Mouse (Mus musculus) CH12.LX (cell line): ENCODE measurements at regions not wholly inside any gene's neighbourhood (a gene's known extent, or its start where the extent isn't known, plus 50 kb on each side); places are given as distances from the start of the nearest gene placed in this dataset.

ENCODE experiments used
- DNase-seq: peaks from one replicate; pipeline ENCODE4 v3.0.0-alpha.2; 2013; ENCODE audit errors: extremely low read depth
- H3K27ac ChIP-seq: 2 replicates; pipeline ENCODE4 v1.5.1; 2012; ENCODE audit warnings: low read depth, mild to moderate bottlenecking, control low read depth, moderate library complexity; ENCODE audit not compliant: insufficient read depth
- H3K27me3 ChIP-seq: replicated peaks from 2 replicates; pipeline ENCODE3; 2012; ENCODE audit warnings: inconsistent platforms
- H3K36me3 ChIP-seq, 2 experiments: replicated peaks in 1 of 2; 2 replicates each; pipeline versions ENCODE3 to v1.6.1; 2012; ENCODE audit warnings: inconsistent platforms in 1 of 2, low read length in 1 of 2, mild to moderate bottlenecking in 1 of 2, mixed read lengths in 1 of 2, moderate library complexity in 1 of 2; ENCODE audit not compliant: control insufficient read depth in 1 of 2, insufficient read depth in 1 of 2
- H3K4me1 ChIP-seq, 2 experiments: 2 replicates each; pipeline ENCODE4 v1.6.1; 2012; ENCODE audit warnings: inconsistent platforms in 1 of 2, moderate library complexity in 1 of 2; ENCODE audit not compliant: insufficient read depth in 2 of 2, control insufficient read depth in 1 of 2
- H3K4me2 ChIP-seq: 2 replicates; pipeline ENCODE4 v1.6.1; 2012; ENCODE audit warnings: low read depth, mild to moderate bottlenecking, control low read depth; ENCODE audit not compliant: poor library complexity, insufficient read depth, severe bottlenecking
- H3K4me3 ChIP-seq, 3 experiments: fragments of 150-350 bp in 1 of 3; sonication (generic) in 1 of 3; replicated peaks in 1 of 3; 2 replicates each; pipeline versions ENCODE3 to v1.5.1; 2011 to 2012; ENCODE audit warnings: low read depth in 2 of 3, low read length in 2 of 3, mild to moderate bottlenecking in 2 of 3, moderate library complexity in 2 of 3, control low read depth in 1 of 3, improper control_type of control experiment in 1 of 3, inconsistent platforms in 1 of 3, mixed read lengths in 1 of 3; ENCODE audit not compliant: poor library complexity in 1 of 3
- H3K79me2 ChIP-seq: replicated peaks from 2 replicates; pipeline ENCODE4 v1.6.1; 2012; ENCODE audit warnings: mild to moderate bottlenecking, moderate library complexity; ENCODE audit not compliant: control insufficient read depth, poor library complexity, insufficient read depth, severe bottlenecking; ENCODE audit errors: extremely low read depth
- H3K9ac ChIP-seq: 2 replicates; pipeline ENCODE4 v1.6.1; 2012; ENCODE audit warnings: low read depth, mild to moderate bottlenecking, control low read depth, moderate library complexity; ENCODE audit not compliant: insufficient read depth
- H3K9me3 ChIP-seq: replicated peaks from 2 replicates; pipeline ENCODE3; 2012; ENCODE audit warnings: low read length, inconsistent platforms, mixed read lengths
- BHLHE40 ChIP-seq: IDR thresholded peaks from 2 replicates; pipeline ENCODE4 v1.6.1; 2011; ENCODE audit warnings: mild to moderate bottlenecking, low read depth, low read length, improper control_type of control experiment
- CHD2 ChIP-seq: IDR thresholded peaks from 2 replicates; pipeline ENCODE4 v1.6.1; 2011; ENCODE audit warnings: low read length, improper control_type of control experiment
- CTCF ChIP-seq, 2 experiments: IDR thresholded peaks in 1 of 2; conservative IDR thresholded peaks in 1 of 2; 2 replicates each; pipeline ENCODE4 v1.5.1; 2011 to 2012; ENCODE audit warnings: low read depth in 2 of 2, low read length in 2 of 2, improper control_type of control experiment in 1 of 2, inconsistent platforms in 1 of 2, mild to moderate bottlenecking in 1 of 2, moderate library complexity in 1 of 2
- ELF1 ChIP-seq: IDR thresholded peaks from 2 replicates; pipeline ENCODE4 v1.6.1; 2014; ENCODE audit warnings: low read depth, mild to moderate bottlenecking, inconsistent platforms, low read length, improper control_type of control experiment
- EP300 ChIP-seq: IDR thresholded peaks from 2 replicates; pipeline ENCODE4 v1.6.1; 2011; ENCODE audit warnings: low read length, improper control_type of control experiment
- ETS1 ChIP-seq: conservative IDR thresholded peaks from 2 replicates; pipeline ENCODE4 v1.6.1; 2012; ENCODE audit warnings: low read depth, mild to moderate bottlenecking, inconsistent platforms, low read length, improper control_type of control experiment, moderate library complexity
- HCFC1 ChIP-seq: IDR thresholded peaks from 2 replicates; pipeline ENCODE4 v1.6.1; 2012; ENCODE audit warnings: low read depth, mild to moderate bottlenecking, inconsistent platforms, low read length, improper control_type of control experiment
- KAT2A ChIP-seq: IDR thresholded peaks from 2 replicates; pipeline ENCODE4 v1.6.1; 2012; ENCODE audit warnings: low read length, improper control_type of control experiment, inconsistent platforms; ENCODE audit not compliant: insufficient replicate concordance
- MAZ ChIP-seq: IDR thresholded peaks from 2 replicates; pipeline ENCODE4 v1.6.1; 2012; ENCODE audit warnings: low read depth, mild to moderate bottlenecking, inconsistent platforms, low read length, improper control_type of control experiment, moderate library complexity
- MXI1 ChIP-seq: IDR thresholded peaks from 2 replicates; pipeline ENCODE4 v1.6.1; 2011; ENCODE audit warnings: mild to moderate bottlenecking, low read depth, low read length, improper control_type of control experiment
- NRF1 ChIP-seq: IDR thresholded peaks from 2 replicates; pipeline ENCODE4 v1.6.1; 2014; ENCODE audit warnings: low read depth, mild to moderate bottlenecking, inconsistent platforms, low read length, improper control_type of control experiment, moderate library complexity
- POLR2AphosphoS2 ChIP-seq: IDR thresholded peaks from 2 replicates; pipeline ENCODE4 v1.6.1; 2011; ENCODE audit warnings: low read depth, low read length, improper control_type of control experiment
- SIN3A ChIP-seq: IDR thresholded peaks from 2 replicates; pipeline ENCODE4 v1.6.1; 2012; ENCODE audit warnings: low read length, improper control_type of control experiment, inconsistent platforms
- SMC3 ChIP-seq: IDR thresholded peaks from 2 replicates; pipeline ENCODE4 v1.6.1; 2011; ENCODE audit warnings: low read depth, low read length, improper control_type of control experiment
- TCF12 ChIP-seq: IDR thresholded peaks from 2 replicates; pipeline ENCODE4 v1.6.1; 2014; ENCODE audit warnings: low read depth, mild to moderate bottlenecking, inconsistent platforms, low read length, improper control_type of control experiment
- UBTF ChIP-seq: IDR thresholded peaks from 2 replicates; pipeline ENCODE4 v1.6.1; 2012; ENCODE audit warnings: low read depth, mild to moderate bottlenecking, inconsistent platforms, low read length, improper control_type of control experiment, moderate library complexity
- USF1 ChIP-seq: IDR thresholded peaks from 2 replicates; pipeline ENCODE4 v1.6.1; 2014; ENCODE audit warnings: low read depth, mild to moderate bottlenecking, inconsistent platforms, low read length, improper control_type of control experiment
- ZC3H11A ChIP-seq: IDR thresholded peaks from 2 replicates; pipeline ENCODE4 v1.6.1; 2012; ENCODE audit warnings: low read depth, mild to moderate bottlenecking, inconsistent platforms, low read length, improper control_type of control experiment
- ZKSCAN1 ChIP-seq: IDR thresholded peaks from 2 replicates; pipeline ENCODE4 v1.6.1; 2012; ENCODE audit warnings: low read depth, inconsistent platforms, low read length, improper control_type of control experiment, borderline replicate concordance
- ZMIZ1 ChIP-seq: IDR thresholded peaks from 2 replicates; pipeline ENCODE4 v1.6.1; 2012; ENCODE audit warnings: low read depth, mild to moderate bottlenecking, inconsistent platforms, low read length, improper control_type of control experiment
- ZNF384 ChIP-seq: IDR thresholded peaks from 2 replicates; pipeline ENCODE4 v1.6.1; 2012; ENCODE audit warnings: low read depth, low read length, improper control_type of control experiment, inconsistent platforms
- dilution Hi-C: fragments of 300-500 bp; cut with MboI; formaldehyde crosslinking; loops from 2 replicates; pipeline ENCODE4 v1.14.3; 2020; ENCODE audit warnings: low sequenced_read_pairs; ENCODE audit not compliant: extremely low pct_unique_long_range_greater_than_20kb, extremely low pct_ligation_motif_present
- in situ Hi-C: fragments of 300-500 bp; cut with MboI; formaldehyde crosslinking; loops from 3 replicates; pipeline ENCODE4 v1.14.3; 2019; ENCODE audit warnings: low sequenced_read_pairs, low pct_ligation_motif_present, low pct_unique_long_range_greater_than_20kb, mixed read lengths

GRCm38 (mm10) chr3:38055627-38056026 is 331.3 kb upstream of the Gm5148 start:
- H3K4me2 ChIP-seq = no peak overlapping the region
- no peak for DNase-seq
- no peak overlapping the region for H3K4me3 ChIP-seq
- no peaks in the 10 kb centered on the region for H3K79me2 ChIP-seq
- no peak overlapping the region for H3K9ac ChIP-seq
- no peaks in the 10 kb centered on the region for H3K27me3 ChIP-seq
- no peak overlapping the region for H3K27ac ChIP-seq
- dilution Hi-C loops = no loop called here
- H3K9me3 ChIP-seq = no peaks in the 10 kb centered on the region
- in situ Hi-C loops = no loop called here
- no peaks in the 10 kb centered on the region for H3K4me1 ChIP-seq
- no peaks in the 10 kb centered on the region for H3K36me3 ChIP-seq
- TF ChIP-seq CHD2 (no peak), NRF1 (no peak), ELF1 (no peak), TCF12 (no peak), SIN3A (no peak), ETS1 (no peak), ZC3H11A (no peak), SMC3 (no peak), ZKSCAN1 (no peak), EP300 (no peak), CTCF (conservative IDR thresholded peaks at IDR 0.05 in 1 of 2, IDR thresholded peaks at IDR 0.05 in 1 of 2; ENCODE audit: low read depth in 2 of 2, low read length in 2 of 2) (no peak), KAT2A (no peak), ZNF384 (no peak), USF1 (no peak)
- TF ChIP-seq, all 38 proteins: peak for 0

GRCm38 (mm10) chr3:38052941-38053340 is 328.7 kb upstream of the Gm5148 start:
- Histone ChIP-seq H3K27ac (no peak overlapping the region), H3K4me2 (no peak overlapping the region), H3K9me3 (no peaks in the 10 kb centered on the region), H3K9ac (no peak overlapping the region), H3K36me3 (no peaks in the 10 kb centered on the region), H3K27me3 (no peaks in the 10 kb centered on the region), H3K4me1 (peaks cover 3% of the 10 kb centered on the region in 2 experiments; a peak in 2 of 4 replicates), H3K4me3 (no peak overlapping the region), H3K79me2 (no peaks in the 10 kb centered on the region)
- in situ Hi-C loops (no loop called here), dilution Hi-C loops (no loop called here)
- TF ChIP-seq ZKSCAN1 (no peak), MXI1 (no peak), ELF1 (no peak)
- no peak for DNase-seq

- dilution Hi-C loops = no loop called here
- in situ Hi-C loops = no loop called here
- H3K4me1 ChIP-seq = peaks cover 6 to 12% of the 10 kb centered on the region in 2 experiments; a peak in 3 of 4 replicates
- no peak for DNase-seq
- H3K36me3 ChIP-seq = no peaks in the 10 kb centered on the region
- no peaks in the 10 kb centered on the region for H3K79me2 ChIP-seq
- no peaks in the 10 kb centered on the region for H3K9me3 ChIP-seq
- H3K27me3 ChIP-seq = no peaks in the 10 kb centered on the region
- no peak overlapping the region for H3K9ac ChIP-seq
- no peak overlapping the region for H3K27ac ChIP-seq
- TF ChIP-seq CHD2 = no peak
- TF ChIP-seq HCFC1 = no peak
- no peak for TF ChIP-seq ZMIZ1
- TF ChIP-seq UBTF = no peak
- TF ChIP-seq ZKSCAN1 = no peak
- TF ChIP-seq SIN3A = no peak
- TF ChIP-seq BHLHE40 = no peak
- TF ChIP-seq MAZ = no peak
- TF ChIP-seq POLR2AphosphoS2 = no peak
- H3K4me3 ChIP-seq = no peak overlapping the region
- no peak overlapping the region for H3K4me2 ChIP-seq
Measured at GRCm38 (mm10) chr3:38051748-38052147, 327.5 kb upstream of the Gm5148 start.
